16 mouse cellular contexts compared by ENCODE assay signal in the genomic region with DNA sequence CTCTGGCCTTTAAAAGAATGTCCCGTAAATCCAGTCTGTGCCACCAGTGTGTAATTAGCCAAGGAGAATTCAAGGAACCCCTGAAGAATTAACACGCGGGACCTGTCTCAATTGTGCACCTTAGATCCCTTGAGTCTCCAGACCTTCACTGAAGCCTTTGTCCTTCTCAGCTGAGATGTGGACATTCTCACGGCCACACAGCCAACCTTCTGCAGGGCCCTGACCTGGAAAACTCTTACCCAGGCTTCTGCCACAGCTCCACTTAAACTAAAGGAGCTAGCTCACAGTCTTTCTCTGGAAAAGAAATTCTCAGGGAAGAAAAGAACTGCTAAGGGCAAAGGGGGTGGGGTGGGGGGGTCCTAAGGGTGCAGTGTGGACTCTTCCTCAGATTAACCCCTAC.
DNase-seq lines count a peak whose midpoint lies in the region.
"Had no signal": no experiment of that assay in that cellular context is flagged by ENCODE, and none has a peak within 500 bp of the region (broad histone marks: within the 10 kb centered on the region; RNA-seq: fewer than 3 reads in every experiment).

No protein-coding gene starts in this region.

- DNase-seq in adrenal gland, adult 2 months = peak; percentile 38
- DNase-seq in adrenal gland, postnatal 4 days (ENCODE audit: low spot score in 2 of 2) = no peak
- peak; percentile 30 for DNase-seq in adrenal gland, adult 8-10 months
- no peak for DNase-seq in adrenal gland, postnatal 25 days
- peak; percentile 16 for DNase-seq in adrenal gland, postnatal 14 days
- DNase-seq in adrenal gland, postnatal 10 days = no peak
- DNase-seq: B cell, adult 2 months; cerebellum, adult 11 months; cerebellum, adult 11-12 months; cerebellum, adult 18-20 months; cerebellum, adult 2 months; cerebellum, adult 8-10 months; cerebellum, adult 9-10 months; cerebellum, adult 9-11 months; cerebellum, postnatal 10 days; cerebellum, postnatal 14 days had no signal

Comparison
In these comparisons a context has a peak if more than half of its experiments do, and no peak if none do; other contexts are left out.
1. DNase-seq: peak in adrenal gland, adult 2 months (single experiment), adrenal gland, adult 8-10 months (single experiment) and adrenal gland, postnatal 14 days (single experiment); none in adrenal gland, postnatal 4 days (0 of 2), adrenal gland, postnatal 25 days (single experiment) and adrenal gland, postnatal 10 days (single experiment).